Mouse (Mus musculus) left cerebral cortex, adult 11 months (tissue): ENCODE measurements at regions not wholly inside any gene's neighbourhood (a gene's known extent, or its start where the extent isn't known, plus 50 kb on each side); places are given as distances from the start of the nearest gene placed in this dataset.

ENCODE experiments used
- DNase-seq: peaks from one replicate; pipeline ENCODE4 v3.0.0; 2022; ENCODE audit warnings: low spot score

- no peak for DNase-seq
Observed at GRCm38 (mm10) chr2:9593931-9594330, 287.1 kb upstream of the 4930412O13Rik start.

DNA sequence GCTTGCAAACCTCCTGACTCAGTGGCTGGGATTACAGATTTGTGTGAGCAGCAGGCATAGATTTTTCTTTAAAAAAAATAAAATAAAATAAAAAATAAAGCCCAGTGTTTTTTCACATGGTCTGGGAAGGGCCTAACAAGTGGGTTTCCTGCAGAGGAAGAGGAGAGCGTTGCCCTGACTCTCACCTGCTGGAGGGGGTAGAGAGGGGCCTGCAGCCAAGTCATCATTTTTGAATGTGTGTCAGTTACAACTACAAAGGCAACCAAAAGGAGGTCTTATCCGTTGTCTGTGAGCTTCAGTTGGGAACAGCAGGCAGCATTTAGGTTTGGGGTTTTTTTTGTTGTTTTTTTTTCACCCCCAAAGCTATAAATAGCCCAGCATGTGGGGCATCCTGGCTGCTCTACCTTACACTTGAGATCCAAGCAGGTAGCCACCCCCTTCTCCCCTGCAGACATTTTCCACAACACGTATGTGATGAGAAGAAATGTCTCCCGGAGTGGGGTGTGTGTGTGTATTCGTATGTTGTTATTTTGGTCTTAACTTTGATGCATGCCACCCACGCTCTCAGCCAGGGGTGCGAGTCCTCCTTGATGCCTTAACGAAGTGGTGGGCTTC lies 285.7 kb upstream of the 4930412O13Rik start:
- DNase-seq, result no peak

DNA sequence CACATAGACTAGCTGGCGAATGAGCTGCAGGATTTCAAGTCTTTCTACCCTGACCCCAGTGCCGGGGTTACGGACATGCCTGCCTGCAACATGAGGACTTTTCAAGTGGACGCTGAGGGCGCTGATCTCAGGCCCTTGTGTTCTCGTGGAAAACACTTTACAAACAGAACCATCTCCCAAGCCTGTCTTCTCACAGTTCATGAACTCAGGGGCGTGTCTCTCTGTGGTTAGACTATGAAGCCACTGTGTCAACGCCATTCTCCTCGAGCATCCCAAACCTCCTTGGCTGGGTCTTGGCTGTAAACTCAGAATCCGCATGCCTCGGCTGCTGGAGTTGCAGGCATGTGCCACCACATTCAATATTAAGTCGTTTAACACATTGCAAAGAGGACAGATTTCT lies 284.9 kb upstream of the 4930412O13Rik start:
- no peak for DNase-seq

- no peak for DNase-seq
Observed at GRCm38 (mm10) chr2:9604984-9605383, 276.1 kb upstream of the 4930412O13Rik start.

- DNase-seq, result no peak
Observed at GRCm38 (mm10) chr2:9607547-9607946, 273.5 kb upstream of the 4930412O13Rik start.

DNA sequence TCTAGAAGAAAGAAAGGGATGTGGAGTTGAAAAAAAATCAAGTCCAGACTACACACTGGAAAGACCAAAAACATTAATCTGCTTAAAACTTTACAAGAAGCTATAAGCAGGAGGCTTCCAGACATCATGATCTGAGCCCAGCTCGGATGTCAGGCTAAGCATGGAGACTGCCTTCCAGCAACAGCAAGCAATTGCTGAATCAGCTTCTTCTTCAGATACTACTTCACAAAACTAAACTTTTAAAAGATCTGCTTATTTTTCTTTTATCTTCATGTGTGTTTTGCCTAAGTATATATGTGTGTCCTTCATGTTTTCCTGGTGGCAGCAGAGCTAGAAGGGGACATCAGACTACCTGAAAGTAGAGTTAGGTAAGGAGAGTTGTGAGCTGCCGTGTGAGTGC lies 266.6 kb upstream of the 4930412O13Rik start:
- DNase-seq, result no peak

GRCm38 (mm10) chr2:9616292-9616691 lies 264.8 kb upstream of the 4930412O13Rik start:
- no peak for DNase-seq

GRCm38 (mm10) chr2:9620303-9621244 lies 260.5 kb upstream of the 4930412O13Rik start:
- DNase-seq, result peak; percentile 53

DNA sequence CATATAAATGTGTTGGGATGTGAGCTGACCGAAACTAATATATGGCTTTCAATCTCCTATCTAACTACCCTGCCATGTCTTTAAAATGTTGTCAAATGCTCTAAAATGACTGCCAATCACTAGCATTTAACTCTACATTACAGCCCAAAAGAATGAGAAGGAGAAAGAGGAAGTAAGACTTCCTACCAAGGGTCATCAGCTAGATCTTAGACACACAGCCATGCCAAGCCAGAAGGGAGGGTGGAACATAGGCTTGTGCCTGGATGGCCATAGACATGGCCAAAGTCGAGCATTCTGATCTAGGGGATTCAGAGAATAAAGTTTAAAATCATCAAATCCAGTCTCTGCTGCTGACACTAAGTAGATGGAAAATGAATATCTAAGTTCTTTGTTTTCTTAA lies 257.4 kb upstream of the 4930412O13Rik start:
- no peak for DNase-seq

- no peak for DNase-seq
Observed at GRCm38 (mm10) chr2:9628026-9628425, 253.0 kb upstream of the 4930412O13Rik start.

- no peak for DNase-seq
Observed at GRCm38 (mm10) chr2:9632719-9633446, 248.2 kb upstream of the 4930412O13Rik start.

GRCm38 (mm10) chr2:9639262-9639661 lies 241.8 kb upstream of the 4930412O13Rik start:
- DNase-seq, result no peak

- no peak for DNase-seq
Observed at GRCm38 (mm10) chr2:9641629-9642028, 239.4 kb upstream of the 4930412O13Rik start.

- DNase-seq, result no peak
Observed at GRCm38 (mm10) chr2:9642411-9642810, 238.6 kb upstream of the 4930412O13Rik start.

DNA sequence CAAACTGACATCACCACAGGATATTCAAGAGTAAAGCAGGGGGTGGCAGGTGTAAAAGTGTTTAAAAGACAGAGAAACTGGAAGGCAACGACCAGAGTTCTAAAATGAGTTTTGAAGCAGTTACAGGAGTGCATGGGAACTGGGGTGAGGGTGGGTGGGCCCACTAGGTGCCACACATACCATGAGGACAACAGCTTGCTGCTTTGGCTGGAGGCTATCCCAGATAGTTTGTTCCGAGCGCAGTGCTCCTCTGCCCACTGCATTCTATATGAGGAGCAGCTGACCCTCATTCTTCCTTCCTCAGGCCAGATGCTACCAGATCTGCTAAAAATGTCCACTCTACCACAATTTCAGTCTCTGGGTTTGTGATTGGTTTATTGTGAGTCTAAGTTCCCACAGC lies 234.6 kb upstream of the 4930412O13Rik start:
- DNase-seq, result no peak

DNA sequence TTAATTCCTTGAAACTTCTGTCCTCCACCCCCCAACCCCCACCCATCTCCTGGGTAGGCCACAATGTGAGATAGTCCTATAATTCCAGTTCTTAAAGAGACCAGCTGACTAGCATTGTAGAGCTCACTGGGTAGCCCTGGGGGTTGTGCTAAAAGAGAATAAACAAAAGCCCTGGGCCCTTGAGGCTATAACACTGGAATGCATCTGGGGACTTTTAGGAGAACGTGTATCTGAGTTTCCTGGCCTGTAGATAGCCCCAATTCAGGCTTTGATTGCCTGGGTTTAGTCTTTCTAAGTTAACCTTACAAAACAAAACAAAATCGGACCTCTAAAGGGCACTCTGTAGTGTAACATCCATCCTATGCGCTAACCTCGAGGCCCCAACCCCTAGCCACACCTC lies 234.1 kb upstream of the 4930412O13Rik start:
- DNase-seq, result no peak

GRCm38 (mm10) chr2:9650082-9650481 lies 231.0 kb upstream of the 4930412O13Rik start:
- no peak for DNase-seq

DNA sequence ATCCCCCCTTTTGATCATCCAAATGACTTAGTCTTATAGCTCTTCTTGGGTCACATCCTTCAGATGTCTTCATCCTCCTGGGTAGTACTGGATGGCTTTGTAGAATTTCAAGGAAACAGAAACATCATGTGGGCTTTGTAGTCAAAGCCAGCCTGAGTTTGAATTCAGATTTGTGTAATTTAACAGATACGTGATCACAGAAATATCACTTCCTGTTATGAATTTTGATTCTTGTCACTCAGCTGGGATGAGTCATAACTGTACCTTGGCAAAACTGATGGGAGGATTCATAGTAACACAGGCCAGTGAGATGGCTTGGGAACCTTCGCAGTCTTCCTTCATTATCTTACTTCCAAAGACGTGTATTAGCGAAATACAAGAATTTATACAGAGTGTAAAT lies 222.2 kb upstream of the 4930412O13Rik start:
- DNase-seq, result no peak

DNA sequence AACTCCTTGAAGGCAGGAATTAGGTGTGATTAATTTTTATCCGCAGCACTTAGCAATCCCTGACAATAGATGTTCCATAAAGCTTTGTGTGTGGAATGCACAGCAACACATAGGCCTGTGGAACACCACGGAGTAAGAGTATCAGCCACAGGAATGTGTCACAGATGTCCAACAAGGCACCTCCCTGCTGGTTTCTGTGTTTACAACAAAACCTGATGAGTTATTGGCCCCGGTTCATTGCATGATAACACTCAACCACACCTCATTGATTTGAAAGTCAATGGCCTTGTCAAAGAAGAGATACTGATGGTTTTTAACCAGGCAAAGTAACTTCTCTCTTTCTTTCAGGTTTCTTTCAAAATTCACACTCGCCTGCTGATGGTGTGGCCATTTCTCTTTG lies 211.4 kb upstream of the 4930412O13Rik start:
- DNase-seq, result no peak

- DNase-seq, result no peak
Observed at GRCm38 (mm10) chr2:9681691-9682152, 199.3 kb upstream of the 4930412O13Rik start.

DNA sequence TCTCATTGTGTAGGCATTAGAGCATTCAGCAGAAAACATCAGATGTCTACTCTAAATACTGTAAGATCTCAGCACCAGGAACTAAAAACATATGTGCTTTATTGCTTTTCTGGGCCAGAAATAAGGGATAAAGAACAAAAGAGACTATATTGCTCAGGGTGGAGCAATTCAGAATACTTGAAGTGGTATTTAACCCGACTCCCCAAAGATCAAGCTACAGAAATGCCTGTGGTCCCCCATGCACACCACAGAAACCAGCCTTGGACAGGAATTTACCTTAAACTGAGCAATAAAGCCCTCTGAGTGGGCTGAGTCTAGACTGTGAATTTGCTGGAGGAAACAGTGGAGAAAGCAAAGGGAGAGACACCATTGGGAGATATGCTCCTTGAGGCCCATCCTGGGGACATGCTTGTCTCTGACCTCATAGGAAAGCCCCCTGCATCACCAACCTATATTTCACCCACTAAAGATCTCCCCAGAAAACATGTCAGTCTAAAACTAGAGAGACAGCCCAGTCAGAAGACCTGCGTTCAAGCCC lies 197.3 kb upstream of the 4930412O13Rik start:
- DNase-seq, result no peak

GRCm38 (mm10) chr2:9688176-9688575 lies 192.9 kb upstream of the 4930412O13Rik start:
- no peak for DNase-seq
